10 mouse cellular contexts compared by ENCODE assay signal in genomic region chr12:33928331-33929192, GRCm38 (mm10). TPM values are rescaled to one million over a fixed set of nuclear protein-coding genes. Genes with fewer than 3 reads are reported as not detected.
DNase-seq lines count a peak whose midpoint lies in the region; ATAC-seq lines count a peak whose summit lies in the region.
"Had no signal": no experiment of that assay in that cellular context is flagged by ENCODE, and none has a peak within 500 bp of the region (broad histone marks: within the 10 kb centered on the region; RNA-seq: fewer than 3 reads in every experiment).

TSS of gene Ferd3l (plus strand) at chr12:33928425.

- 1% methylated on average over 39 of the region's 39 CpGs for WGBS in kidney, embryonic 15.5 days
- WGBS in forebrain, embryonic 10.5 days, result under 1% methylated on average over 39 of the region's 39 CpGs
- under 1% methylated on average over 39 of the region's 39 CpGs for WGBS in limb, embryonic 10.5 days
- 1% methylated on average over 38 of the region's 39 CpGs for WGBS in neural tube, embryonic 15.5 days

- peak within 1 kb of the TSS; percentile 19 for H3K4me3 ChIP-seq in kidney, embryonic 15.5 days (replicated peaks)
- peak within 1 kb of the TSS; percentile 49 for H3K4me3 ChIP-seq in forebrain, embryonic 10.5 days
- peak within 1 kb of the TSS; percentile 41 for H3K4me3 ChIP-seq in limb, embryonic 10.5 days
- peak within 1 kb of the TSS; percentile 35 for H3K4me3 ChIP-seq in neural tube, embryonic 15.5 days (replicated peaks)

- no peaks in the 10 kb centered on the region for H3K9me3 ChIP-seq in kidney, embryonic 15.5 days (replicated peaks)
- H3K9me3 ChIP-seq in forebrain, embryonic 10.5 days, result no peaks in the 10 kb centered on the region
- H3K9me3 ChIP-seq in limb, embryonic 10.5 days (replicated peaks), result no peaks in the 10 kb centered on the region
- H3K9me3 ChIP-seq in neural tube, embryonic 15.5 days (replicated peaks), result no peaks in the 10 kb centered on the region

- H3K4me1 ChIP-seq in kidney, embryonic 15.5 days, result peaks cover 7% of the 10 kb centered on the region; the same call in 1 of the 2 replicates
- H3K4me1 ChIP-seq in forebrain, embryonic 10.5 days, result peaks cover 26% of the 10 kb centered on the region
- peaks cover 19% of the 10 kb centered on the region for H3K4me1 ChIP-seq in limb, embryonic 10.5 days
- peaks cover 17% of the 10 kb centered on the region for H3K4me1 ChIP-seq in neural tube, embryonic 15.5 days

- ATAC-seq in kidney, embryonic 15.5 days (replicated peaks; ENCODE audit: low FRiP score), result no peak
- no peak for ATAC-seq in neural tube, embryonic 15.5 days (ENCODE audit: low FRiP score)

- peaks cover 53% of the 10 kb centered on the region for H3K27me3 ChIP-seq in kidney, embryonic 15.5 days
- peaks cover 50% of the 10 kb centered on the region for H3K27me3 ChIP-seq in forebrain, embryonic 10.5 days (ENCODE audit: poor library complexity, severe bottlenecking)
- peaks cover 56% of the 10 kb centered on the region for H3K27me3 ChIP-seq in limb, embryonic 10.5 days (ENCODE audit: low read depth, poor library complexity, severe bottlenecking)
- H3K27me3 ChIP-seq in neural tube, embryonic 15.5 days (replicated peaks), result peaks cover 35% of the 10 kb centered on the region

- no peaks in the 10 kb centered on the region for H3K36me3 ChIP-seq in kidney, embryonic 15.5 days
- H3K36me3 ChIP-seq in forebrain, embryonic 10.5 days (replicated peaks), result no peaks in the 10 kb centered on the region
- no peaks in the 10 kb centered on the region for H3K36me3 ChIP-seq in limb, embryonic 10.5 days
- H3K36me3 ChIP-seq in neural tube, embryonic 15.5 days, result no peaks in the 10 kb centered on the region

- peak within 1 kb of the TSS; percentile 48 for H3K4me2 ChIP-seq in kidney, embryonic 15.5 days
- peak within 1 kb of the TSS; percentile 58 for H3K4me2 ChIP-seq in neural tube, embryonic 15.5 days

- H3K9ac ChIP-seq in kidney, embryonic 15.5 days, result no peak within 1 kb of the TSS
- 0 out of 2 replicates have a peak within 1 kb of the TSS, but pooled peaks have one; percentile 17 for H3K9ac ChIP-seq in neural tube, embryonic 15.5 days (replicated peaks)

- DNase-seq in kidney, postnatal 25 days, result no peak
- DNase-seq in forebrain, embryonic 10.5 days (ENCODE audit: extremely low spot score, low spot score), result peak; percentile 24
- peak; percentile 36 for DNase-seq in limb, embryonic 10.5 days (ENCODE audit: low spot score)
- DNase-seq in right cerebral cortex, postnatal 25 days, result no peak
- no peak for DNase-seq in adipocyte (ENCODE audit: low spot score)
- no peak for DNase-seq in adrenal gland, postnatal 36 days
- DNase-seq: kidney, adult 8-10 months had no signal

- H3K27ac ChIP-seq in kidney, embryonic 15.5 days, result no peak within 1 kb of the TSS
- 0 out of 2 replicates have a peak within 1 kb of the TSS, but pooled peaks have one; percentile 8 for H3K27ac ChIP-seq in forebrain, embryonic 10.5 days
- H3K27ac ChIP-seq in limb, embryonic 10.5 days, result no peak within 1 kb of the TSS
- H3K27ac ChIP-seq in neural tube, embryonic 15.5 days (replicated peaks), result no peak within 1 kb of the TSS

RNA-seq across cellular contexts. Expression of gene Ferd3l, which starts in this region (rescaled TPM):
- not detected in 2 replicates for polyA plus RNA-seq in kidney, embryonic 15.5 days (2015; fragmentation: Nextera tagmentation; extraction: Ambion mirVana)
- 0.30 and 0.55 TPM in 2 replicates for polyA plus RNA-seq in forebrain, embryonic 10.5 days (2016; fragmentation: Nextera tagmentation; extraction: Ambion mirVana)
- polyA plus RNA-seq in limb, embryonic 10.5 days (2016; fragmentation: Nextera tagmentation; extraction: Ambion mirVana), result not detected in 2 replicates
- polyA plus RNA-seq in neural tube, embryonic 15.5 days (2015; fragmentation: Nextera tagmentation; extraction: Ambion mirVana), result 0.64 and 0.77 TPM in 2 replicates
- total RNA-seq in adrenal gland, postnatal 36 days (2021), result not detected
- polyA plus RNA-seq: lung, embryonic 16.5 days had no signal

Comparison
In these comparisons a context has a peak if more than half of its experiments do, and no peak if none do; other contexts are left out.
1. Peak in DNase-seq, H3K4me3 ChIP-seq and H3K27ac ChIP-seq in forebrain, embryonic 10.5 days; RNA of the gene not detected or under 1 TPM.
2. Peak in DNase-seq and H3K4me3 ChIP-seq in limb, embryonic 10.5 days; RNA of the gene not detected or under 1 TPM.